ENCODE assay signal across 1 mouse cellular context in the genomic region with DNA sequence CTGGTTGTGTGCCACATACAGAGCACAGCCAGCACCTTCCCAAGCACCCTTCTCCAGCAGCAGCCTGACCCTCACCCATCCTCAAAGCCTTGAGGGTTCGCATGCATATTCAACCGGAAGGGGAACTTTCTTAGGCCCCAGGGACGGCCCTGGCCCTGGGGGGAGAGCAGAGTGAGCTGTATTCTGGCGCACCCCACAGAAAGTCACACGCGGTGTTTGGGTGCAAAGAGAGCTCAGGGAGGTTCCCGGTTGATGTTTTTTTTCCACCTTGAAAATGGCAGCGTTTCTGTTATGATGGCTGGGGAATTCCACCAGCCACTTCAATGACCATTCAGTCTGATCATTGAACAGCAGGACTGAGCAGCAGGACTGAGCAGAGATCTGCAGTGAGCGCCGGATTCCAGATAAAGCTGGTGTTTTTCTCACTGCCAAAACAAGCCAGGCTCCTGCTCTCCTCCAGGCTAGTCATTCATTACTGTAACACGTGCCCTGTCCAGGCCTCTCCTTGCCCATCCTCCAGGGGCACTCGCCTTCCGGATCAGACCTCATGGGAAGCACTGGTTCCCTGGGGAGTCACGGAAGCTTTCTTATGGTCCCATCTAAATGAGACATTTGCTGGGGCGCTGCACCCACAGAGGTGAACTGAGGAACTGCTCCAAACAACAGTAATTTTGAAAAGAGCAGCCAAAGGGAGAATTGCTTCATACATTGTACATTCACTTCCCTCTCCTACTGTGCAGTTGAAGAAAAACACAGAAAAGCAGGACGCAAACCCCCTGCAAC.
TF ChIP-seq lines count a peak whose summit lies in the region.

No protein-coding gene starts in this region.

TF ChIP-seq in MEL, 35 proteins besides CTCF, POLR2A, EP300 and RAD21:
- TF ChIP-seq MXI1 (IDR thresholded peaks at IDR 0.05; ENCODE audit: low read depth, low read length) = no peak
- no peak for TF ChIP-seq POLR2AphosphoS2 (IDR thresholded peaks at IDR 0.05; ENCODE audit: low read length)
- no peak for TF ChIP-seq NRF1 (IDR thresholded peaks at IDR 0.05; ENCODE audit: insufficient read depth, low read depth, low read length, poor library complexity, severe bottlenecking)
- no peak for TF ChIP-seq USF2 (IDR thresholded peaks at IDR 0.05; ENCODE audit: borderline replicate concordance in 1 of 2, insufficient read depth in 1 of 2, low read depth in 1 of 2, low read length in 2 of 2)
- TF ChIP-seq TCF12 (IDR thresholded peaks at IDR 0.05; ENCODE audit: low read depth, low read length) = no peak
- no peak for TF ChIP-seq ZMIZ1 (IDR thresholded peaks at IDR 0.05; ENCODE audit: low read depth, low read length)
- TF ChIP-seq RCOR1 (IDR thresholded peaks at IDR 0.05; ENCODE audit: low read depth, low read length) = no peak
- TF ChIP-seq MYB (IDR thresholded peaks at IDR 0.05; ENCODE audit: low read depth, low read length) = no peak
